Mouse (Mus musculus): ENCODE results near the gene Csta1.

DNA sequence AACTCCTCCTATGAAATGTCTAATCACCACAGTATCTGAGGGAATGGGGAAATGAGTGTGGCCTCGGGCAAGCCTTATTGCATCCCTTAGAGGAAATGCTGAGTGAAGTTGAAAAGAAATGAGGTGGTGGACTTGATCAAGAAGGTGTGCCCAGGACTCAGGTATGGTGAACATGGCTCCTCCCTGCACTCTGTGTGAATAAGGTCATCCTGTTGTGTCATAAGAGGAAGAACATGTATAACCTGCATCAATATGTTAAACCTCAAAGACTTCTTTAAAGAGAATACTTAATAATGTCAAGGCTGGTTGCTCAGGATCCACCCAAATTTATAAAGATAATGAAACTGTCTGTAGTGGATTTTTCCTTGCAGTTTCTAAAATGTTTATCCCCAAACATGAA, at the start of gene Csta1:
- no peak for TF ChIP-seq POLR2A (IDR thresholded peaks at IDR 0.05; ENCODE audit: low read depth, low read length)
- no peak for TF ChIP-seq CTCF (IDR thresholded peaks at IDR 0.05; ENCODE audit: borderline replicate concordance, insufficient read depth, low read length)

All from embryonic fibroblast, embryonic 13.5 days (primary cell).